Mouse (Mus musculus): ENCODE results near the gene Rasip1.

GRCm38 (mm10) chr7:45597527-45597926 lies 29.8 kb upstream of the Rasip1 start:
- TF ChIP-seq CTCF (IDR thresholded peaks at IDR 0.05; ENCODE audit: borderline replicate concordance, insufficient read depth, low read length) (no peak), POLR2A (IDR thresholded peaks at IDR 0.05; ENCODE audit: low read depth, low read length) (no peak)
